Mouse (Mus musculus) myocyte (in vitro differentiated cells): Measurements from ENCODE around the gene Kcnn4.
"Not testable (repeated sequence)": the region's sequence is repeated elsewhere in the genome, so short reads cannot be mapped to it uniquely, and the experiment has no call there.

Source experiments
- E2F4 ChIP-seq: IDR thresholded peaks from one replicate; pipeline ENCODE4 v1.6.1; 2011; ENCODE audit warnings: mild to moderate bottlenecking, control low read depth, moderate library complexity; ENCODE audit not compliant: insufficient read depth
- MAX ChIP-seq: IDR thresholded peaks from one replicate; pipeline ENCODE4 v1.6.1; 2011; ENCODE audit warnings: low read depth, mild to moderate bottlenecking, control low read depth
- POLR2AphosphoS2 ChIP-seq: IDR thresholded peaks from one replicate; pipeline ENCODE4 v1.6.1; 2011; ENCODE audit warnings: low read depth, control low read depth; ENCODE audit not compliant: insufficient read length
- REST ChIP-seq: IDR thresholded peaks from one replicate; pipeline ENCODE4 v1.6.1; 2011; ENCODE audit warnings: mild to moderate bottlenecking, control low read depth, moderate library complexity; ENCODE audit not compliant: insufficient read depth, insufficient read length
- SRF ChIP-seq: IDR thresholded peaks from one replicate; pipeline ENCODE4 v1.6.1; 2011; ENCODE audit warnings: low read depth; ENCODE audit not compliant: control insufficient read depth, insufficient read length

DNA sequence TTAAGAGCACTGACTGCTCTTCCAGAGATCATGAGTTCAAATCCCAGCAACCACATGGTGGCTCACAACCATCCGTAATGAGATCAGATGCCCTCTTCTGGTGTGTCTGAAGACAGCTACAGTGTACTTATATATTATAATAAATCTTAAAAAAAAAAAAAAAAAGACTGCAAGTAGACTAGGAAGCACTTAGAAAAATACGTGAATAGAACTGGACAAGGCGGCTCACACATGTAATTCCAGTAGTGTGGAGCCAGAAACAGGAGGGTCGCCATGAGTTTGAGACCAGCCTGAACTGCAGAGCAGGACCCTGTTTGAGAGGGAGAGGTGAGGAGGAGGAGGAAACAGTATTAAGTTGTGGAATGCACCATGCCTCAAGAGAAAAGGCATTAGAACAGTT, 30.4 kb downstream of the Kcnn4 start:
- not testable (repeated sequence) for TF ChIP-seq E2F4, REST, POLR2AphosphoS2, SRF, MAX
